Mouse (Mus musculus): ENCODE measurements around the gene Slc34a3. TPM values are rescaled to one million over a fixed set of nuclear protein-coding genes. Genes with fewer than 3 reads are reported as not detected.

Gene Slc34a3
- polyA plus RNA-seq, 1 experiment from 2014 or later, result not detected

DNA sequence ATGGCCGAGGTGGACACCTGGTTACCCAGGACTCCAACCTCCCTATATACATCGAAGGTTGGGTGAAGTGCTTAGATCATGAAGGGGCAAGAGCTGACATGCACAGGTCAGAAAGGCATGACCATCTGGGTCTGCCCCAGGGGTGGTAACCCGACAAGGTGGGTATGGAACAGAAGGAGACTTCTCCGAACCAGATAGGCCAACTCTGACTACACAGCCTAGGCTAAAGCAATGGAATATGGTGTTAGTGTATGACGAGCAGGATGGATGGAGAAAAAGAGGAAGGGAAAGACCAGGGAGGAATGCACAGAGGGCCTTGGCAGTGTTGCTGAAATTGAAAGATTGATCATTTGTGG, 47.6 kb downstream of the Slc34a3 start:
- H3K27ac ChIP-seq, result no peak overlapping the region

DNA sequence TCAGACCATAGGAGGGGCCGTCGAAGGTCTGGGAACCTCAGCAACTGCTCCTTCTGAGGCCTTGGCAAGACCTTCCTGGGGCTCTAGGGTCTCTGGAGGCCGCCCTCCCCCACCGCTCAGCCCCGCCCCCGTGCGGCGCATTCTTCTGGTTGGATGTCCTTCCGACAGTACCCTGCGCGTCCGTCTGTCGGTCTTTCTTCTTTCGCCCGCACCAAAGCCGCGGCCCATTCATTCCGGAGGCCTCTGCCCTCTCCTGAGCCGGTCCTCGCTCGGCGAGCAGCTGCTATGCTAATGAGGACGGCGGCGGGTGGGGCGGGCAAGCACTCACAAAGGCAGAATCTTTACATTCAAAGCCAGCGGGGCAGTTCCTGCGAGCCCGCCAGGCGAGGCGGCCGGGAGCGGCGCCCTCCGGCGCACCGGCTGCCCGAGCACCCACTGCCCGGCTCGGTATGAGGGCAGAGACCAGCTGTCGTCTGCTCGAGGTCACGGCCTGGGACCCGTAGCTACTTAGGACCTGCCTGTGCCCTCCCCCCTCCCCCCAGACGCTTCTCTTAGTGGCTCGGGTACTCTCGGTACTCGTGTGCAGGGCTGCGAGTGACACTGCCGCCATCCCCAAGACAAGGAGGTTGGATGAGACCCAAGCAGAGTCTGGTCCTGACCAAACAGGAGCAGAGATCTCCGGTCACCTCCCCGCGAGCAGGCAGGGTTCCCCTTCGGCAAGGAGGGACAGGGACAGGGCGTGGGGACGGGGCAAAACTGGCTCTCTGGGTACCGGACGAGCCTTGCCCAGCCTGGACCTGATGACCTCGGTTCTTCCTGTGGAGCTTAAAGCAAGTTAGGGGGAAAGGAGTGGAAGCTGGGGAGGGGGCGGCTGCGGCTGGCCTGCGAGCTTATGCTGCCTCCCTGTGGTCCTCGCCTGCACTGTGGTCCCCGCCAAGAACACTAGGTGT, 48.3 kb downstream of the Slc34a3 start:
- Histone ChIP-seq H3K36me3 (no peaks in the 10 kb centered on the region), H3K4me2 (peak overlapping the region; percentile 93), H3K4me3 (peak overlapping the region; percentile 59), H3K9ac (peak overlapping the region; percentile 75), H3K4me1 (replicated peaks) (peaks cover 39% of the 10 kb centered on the region), H3K27ac (peak overlapping the region; percentile 82), H3K27me3 (peaks cover 9% of the 10 kb centered on the region; the same call in 1 of the 2 replicates), H3K9me3 (replicated peaks) (no peaks in the 10 kb centered on the region)
- peak; percentile 58 for ATAC-seq (replicated peaks; ENCODE audit: insufficient number of reproducible peaks, insufficient read depth, low FRiP score, low read depth)
- WGBS, result 1% methylated on average over 64 of the region's 64 CpGs

More for the DNA sequence above, 47.6 kb downstream of the Slc34a3 start:
- no peak overlapping the region for H3K9ac ChIP-seq
- H3K4me3 ChIP-seq, result peak overlapping the region; percentile 59
- peaks cover 9% of the 10 kb centered on the region; the same call in 1 of the 2 replicates for H3K27me3 ChIP-seq
- H3K4me1 ChIP-seq (replicated peaks), result peaks cover 32% of the 10 kb centered on the region
- H3K4me2 ChIP-seq, result peak overlapping the region; percentile 93
- ATAC-seq (replicated peaks; ENCODE audit: insufficient number of reproducible peaks, insufficient read depth, low FRiP score, low read depth), result no peak
- WGBS, result 30% methylated on average over 5 of the region's 5 CpGs
- H3K36me3 ChIP-seq, result no peaks in the 10 kb centered on the region
- no peaks in the 10 kb centered on the region for H3K9me3 ChIP-seq (replicated peaks)

GRCm38 (mm10) chr2:25184496-25184895, 49.7 kb downstream of the Slc34a3 start:
- WGBS, result 93% methylated on average over 7 of the region's 7 CpGs
- H3K36me3 ChIP-seq, result no peaks in the 10 kb centered on the region
- ATAC-seq (replicated peaks; ENCODE audit: insufficient number of reproducible peaks, insufficient read depth, low FRiP score, low read depth), result no peak
- no peak overlapping the region for H3K27ac ChIP-seq
- peaks cover 9% of the 10 kb centered on the region; the same call in 1 of the 2 replicates for H3K27me3 ChIP-seq
- no peak overlapping the region; the same call in 1 of the 2 replicates for H3K4me2 ChIP-seq
- H3K9me3 ChIP-seq (replicated peaks), result no peaks in the 10 kb centered on the region
- peaks cover 43% of the 10 kb centered on the region for H3K4me1 ChIP-seq (replicated peaks)
- H3K9ac ChIP-seq, result no peak overlapping the region
- H3K4me3 ChIP-seq, result no peak overlapping the region

DNA sequence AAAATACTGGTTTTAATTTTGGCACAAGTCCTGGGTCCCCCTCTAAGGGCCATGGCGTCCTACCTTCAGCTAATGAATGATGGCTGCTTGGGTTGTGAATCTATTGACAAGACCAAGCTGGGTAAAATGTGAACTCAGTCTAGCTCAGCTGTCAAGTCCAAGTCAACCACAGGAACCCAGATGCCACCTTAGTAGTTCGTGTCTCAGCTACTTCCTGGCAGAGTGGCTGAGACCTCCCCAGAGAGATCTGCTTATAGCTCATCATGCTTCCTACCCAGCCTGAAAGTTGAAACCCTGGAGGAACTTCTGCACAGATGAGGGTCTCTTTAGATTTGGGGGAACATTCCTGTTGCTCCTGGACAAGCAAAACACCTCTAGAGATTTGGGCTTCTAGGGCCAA, 50.8 kb downstream of the Slc34a3 start:
- peaks cover 50% of the 10 kb centered on the region for H3K4me1 ChIP-seq (replicated peaks)
- H3K27me3 ChIP-seq, result peaks cover 20% of the 10 kb centered on the region; the same call in 1 of the 2 replicates

DNA sequence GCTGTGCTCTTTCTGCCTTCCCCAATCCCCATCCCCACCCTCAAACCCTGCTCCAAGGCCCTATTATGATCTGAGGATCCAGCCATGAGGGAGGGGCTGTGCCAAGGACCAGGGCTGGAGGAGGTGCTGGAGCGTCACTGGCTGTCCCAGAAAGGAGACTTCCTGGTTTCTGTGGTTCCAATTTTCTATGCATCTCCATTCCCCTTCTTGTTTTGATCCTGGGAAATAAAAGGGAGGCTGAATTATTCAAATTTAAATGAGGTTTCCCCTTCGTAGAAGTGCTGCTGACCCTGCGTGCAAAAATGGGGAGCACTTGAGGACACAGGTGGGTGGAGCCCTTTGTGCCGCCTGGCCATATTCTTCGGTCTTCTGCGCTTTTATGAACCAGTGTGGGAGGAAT, 51.5 kb downstream of the Slc34a3 start:
- H3K9me3 ChIP-seq (replicated peaks), result no peaks in the 10 kb centered on the region
- peak overlapping the region; percentile 67 for H3K4me3 ChIP-seq
- peak overlapping the region; percentile 21 for H3K27ac ChIP-seq
- peaks cover 57% of the 10 kb centered on the region for H3K4me1 ChIP-seq (replicated peaks)
- WGBS, result 36% methylated on average over 6 of the region's 6 CpGs
- peak overlapping the region; percentile 91 for H3K4me2 ChIP-seq
- ATAC-seq (replicated peaks; ENCODE audit: insufficient number of reproducible peaks, insufficient read depth, low FRiP score, low read depth), result no peak
- H3K36me3 ChIP-seq, result no peaks in the 10 kb centered on the region
- H3K27me3 ChIP-seq, result peaks cover 22% of the 10 kb centered on the region; the same call in 1 of the 2 replicates
- H3K9ac ChIP-seq, result peak overlapping the region; percentile 45; the same call in 1 of the 2 replicates

More for the DNA sequence above, 50.8 kb downstream of the Slc34a3 start:
- no peaks in the 10 kb centered on the region for H3K9me3 ChIP-seq (replicated peaks)
- no peak overlapping the region for H3K9ac ChIP-seq
- peak overlapping the region; percentile 91 for H3K4me2 ChIP-seq
- WGBS, result 71% methylated on average over 2 of the region's 2 CpGs
- peak overlapping the region; percentile 67 for H3K4me3 ChIP-seq
- no peaks in the 10 kb centered on the region for H3K36me3 ChIP-seq
- no peak overlapping the region for H3K27ac ChIP-seq
- no peak for ATAC-seq (replicated peaks; ENCODE audit: insufficient number of reproducible peaks, insufficient read depth, low FRiP score, low read depth)

- Histone ChIP-seq H3K36me3 (no peaks in the 10 kb centered on the region), H3K9me3 (replicated peaks) (no peaks in the 10 kb centered on the region), H3K9ac (peak overlapping the region; percentile 66), H3K27ac (peak overlapping the region; percentile 84), H3K4me3 (peak overlapping the region; percentile 67), H3K4me2 (peak overlapping the region; percentile 91), H3K4me1 (replicated peaks) (peaks cover 64% of the 10 kb centered on the region), H3K27me3 (peaks cover 22% of the 10 kb centered on the region; the same call in 1 of the 2 replicates)
- WGBS, result under 1% methylated on average over 17 of the region's 17 CpGs
- ATAC-seq (replicated peaks; ENCODE audit: insufficient number of reproducible peaks, insufficient read depth, low FRiP score, low read depth), result no peak
Measured at GRCm38 (mm10) chr2:25181891-25182397, 52.2 kb downstream of the Slc34a3 start.

DNA sequence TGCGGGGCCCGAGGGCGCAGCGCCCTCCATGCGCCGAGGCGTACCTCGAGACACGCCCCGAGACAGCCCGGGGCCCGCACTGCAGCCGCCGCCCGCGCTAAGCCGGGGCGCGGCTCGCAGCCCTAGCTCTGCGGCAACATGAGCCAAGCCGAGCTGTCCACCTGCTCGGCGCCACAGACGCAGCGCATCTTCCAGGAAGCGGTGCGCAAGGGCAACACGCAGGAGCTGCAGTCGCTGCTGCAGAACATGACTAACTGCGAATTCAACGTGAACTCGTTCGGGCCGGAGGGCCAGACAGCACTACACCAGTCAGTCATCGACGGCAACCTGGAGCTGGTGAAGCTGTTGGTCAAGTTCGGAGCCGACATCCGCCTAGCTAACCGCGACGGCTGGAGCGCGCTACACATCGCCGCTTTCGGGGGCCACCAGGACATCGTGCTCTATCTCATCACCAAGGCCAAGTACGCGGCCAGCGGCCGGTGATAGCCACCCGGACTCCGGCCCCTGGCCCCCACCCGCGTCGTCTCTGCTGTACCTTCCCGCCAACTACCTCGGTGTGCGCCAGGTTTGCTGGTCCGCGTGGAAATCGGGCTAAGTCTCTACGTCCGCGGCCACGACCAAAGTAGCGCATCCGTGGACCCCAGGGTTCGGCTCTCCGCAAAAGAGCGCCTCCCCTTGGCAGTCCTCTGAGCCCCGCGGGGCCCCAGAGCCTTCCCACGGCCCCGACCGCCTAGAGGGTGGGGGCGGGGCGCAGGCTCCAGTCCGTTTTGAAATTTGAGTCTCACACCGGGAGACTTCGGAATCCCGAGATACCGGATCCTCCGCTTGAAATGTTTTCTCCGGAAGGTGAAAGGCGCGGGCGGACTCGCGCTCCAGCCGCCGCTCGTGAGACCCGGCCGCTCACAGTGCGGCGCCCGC, 52.9 kb downstream of the Slc34a3 start:
- peak overlapping the region; percentile 66 for H3K9ac ChIP-seq
- peaks cover 70% of the 10 kb centered on the region for H3K4me1 ChIP-seq (replicated peaks)
- H3K27ac ChIP-seq, result peak overlapping the region; percentile 84
- H3K4me2 ChIP-seq, result peak overlapping the region; percentile 91
- H3K9me3 ChIP-seq (replicated peaks), result no peaks in the 10 kb centered on the region
- peak overlapping the region; percentile 67 for H3K4me3 ChIP-seq
- H3K27me3 ChIP-seq, result peaks cover 26% of the 10 kb centered on the region
- WGBS, result under 1% methylated on average over 100 of the region's 100 CpGs
- H3K36me3 ChIP-seq, result no peaks in the 10 kb centered on the region
- ATAC-seq (replicated peaks; ENCODE audit: insufficient number of reproducible peaks, insufficient read depth, low FRiP score, low read depth), result peak; percentile 20

DNA sequence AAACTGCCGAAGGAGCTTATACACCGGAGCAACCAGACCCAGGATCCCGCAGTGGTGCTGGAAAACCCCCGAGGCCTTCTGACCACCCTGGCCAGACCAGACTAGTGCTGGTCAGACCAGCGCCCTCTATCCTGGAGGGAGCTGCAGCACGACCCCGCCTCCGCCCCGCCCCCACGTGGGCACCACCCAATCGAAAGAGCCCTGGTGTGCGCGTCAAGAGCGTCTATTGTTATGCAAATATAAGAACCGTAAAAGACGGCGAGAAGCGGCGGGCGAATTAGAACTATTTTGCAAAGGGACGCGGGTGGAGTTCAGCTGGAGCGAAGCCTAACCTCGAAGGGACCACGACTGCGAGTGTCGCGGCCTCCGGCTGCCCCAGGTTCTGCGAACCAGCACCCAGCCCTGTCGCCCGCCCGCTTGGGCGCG, 53.7 kb downstream of the Slc34a3 start, which contains the start of gene Nrarp:
Nrarp (plus strand) TSS at position 281 of the 426 bp plus-strand sequence.
- H3K4me2 ChIP-seq, result peak within 1 kb of the TSS; percentile 91
- peak within 1 kb of the TSS; percentile 67 for H3K4me3 ChIP-seq
- peak within 1 kb of the TSS; percentile 84 for H3K27ac ChIP-seq
- peaks cover 30% of the 10 kb centered on the region for H3K27me3 ChIP-seq
- ATAC-seq (replicated peaks; ENCODE audit: insufficient number of reproducible peaks, insufficient read depth, low FRiP score, low read depth), result peak; percentile 89
- peak within 1 kb of the TSS; percentile 66 for H3K9ac ChIP-seq
- peaks cover 68% of the 10 kb centered on the region for H3K4me1 ChIP-seq (replicated peaks)
- WGBS, result under 1% methylated on average over 35 of the region's 35 CpGs
- H3K36me3 ChIP-seq, result no peaks in the 10 kb centered on the region
- no peaks in the 10 kb centered on the region for H3K9me3 ChIP-seq (replicated peaks)

GRCm38 (mm10) chr2:25179566-25180217, 54.5 kb downstream of the Slc34a3 start:
- 60% methylated on average over 15 of the region's 15 CpGs for WGBS
- H3K9me3 ChIP-seq (replicated peaks), result no peaks in the 10 kb centered on the region
- H3K36me3 ChIP-seq, result no peaks in the 10 kb centered on the region
- peak overlapping the region; percentile 67 for H3K4me3 ChIP-seq
- H3K27me3 ChIP-seq, result peaks cover 31% of the 10 kb centered on the region
- peak overlapping the region; percentile 29; the same call in 1 of the 2 replicates for H3K9ac ChIP-seq
- ATAC-seq (replicated peaks; ENCODE audit: insufficient number of reproducible peaks, insufficient read depth, low FRiP score, low read depth), result no peak
- H3K4me1 ChIP-seq (replicated peaks), result peaks cover 66% of the 10 kb centered on the region
- peak overlapping the region; percentile 58 for H3K27ac ChIP-seq
- H3K4me2 ChIP-seq, result peak overlapping the region; percentile 91
